Mouse (Mus musculus): Measurements from ENCODE around the gene Rbfox3.

DNA sequence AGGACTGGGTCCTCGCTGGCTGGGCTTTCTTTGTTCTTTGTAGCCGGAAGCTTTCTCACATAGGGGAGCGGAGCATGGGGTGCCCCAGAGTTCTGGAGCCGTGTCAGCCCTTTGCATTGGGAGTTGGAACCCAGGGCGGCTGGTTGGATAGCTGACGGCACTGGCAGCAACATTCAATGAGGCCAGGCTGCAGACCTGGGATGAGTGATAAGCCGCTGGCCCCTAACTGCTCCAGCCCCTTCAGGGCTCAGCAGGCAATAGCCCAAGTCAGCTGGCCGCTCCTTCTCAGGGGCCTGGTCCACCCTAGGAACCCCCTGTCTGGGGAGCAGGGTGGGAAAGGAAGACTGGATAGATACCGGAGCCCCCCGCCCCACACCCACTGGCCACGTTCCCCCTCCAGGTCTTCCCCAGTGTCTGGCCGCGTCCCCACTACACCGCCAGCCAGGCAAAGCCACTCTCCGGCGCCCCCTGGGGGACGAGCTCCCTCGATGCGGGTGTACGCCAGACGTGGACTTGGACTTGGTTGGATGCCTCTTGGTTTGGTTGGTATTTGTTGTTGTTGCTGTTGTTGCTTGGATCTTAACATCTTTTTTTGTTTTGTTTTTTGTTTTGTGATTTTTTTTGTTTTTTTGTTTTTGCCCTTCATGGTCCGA is 420.7 kb downstream of the Rbfox3 start:
- TF ChIP-seq GATA1 (IDR thresholded peaks at IDR 0.05; ENCODE audit: borderline replicate concordance, low read length) (no peak), FLI1 (IDR thresholded peaks at IDR 0.05; ENCODE audit: low read length) (no peak)
